Mouse (Mus musculus) left cerebral cortex, postnatal 14 days (tissue): Measurements from ENCODE around the gene Myf6. TPM values are rescaled to one million over a fixed set of nuclear protein-coding genes. Genes with fewer than 3 reads are reported as not detected.

ENCODE experiments used
- DNase-seq, 2 experiments: peaks; one replicate each; pipeline ENCODE4 v3.0.0; 2021 to 2022; ENCODE audit warnings: low spot score in 2 of 2, mixed read lengths in 1 of 2
- intact Hi-C: fragments of 180-260 bp; cut with DNase I; formaldehyde crosslinking; loops from one replicate; pipeline ENCODE4 v1.15.1; 2025
- microRNA-seq, 2 experiments: library from miRNA; unstranded; fragments of <30 nt; microRNA quantifications; one replicate each; pipeline ENCODE4 v1.2.0; 2022
- total RNA-seq, 2 experiments: library from RNA; stranded (reverse); gene quantifications; 2 replicates each; pipeline ENCODE4 v1.2.3; 2021

Myf6 gene
- total RNA-seq, 2 experiments from 2014 or later: not detected

DNA sequence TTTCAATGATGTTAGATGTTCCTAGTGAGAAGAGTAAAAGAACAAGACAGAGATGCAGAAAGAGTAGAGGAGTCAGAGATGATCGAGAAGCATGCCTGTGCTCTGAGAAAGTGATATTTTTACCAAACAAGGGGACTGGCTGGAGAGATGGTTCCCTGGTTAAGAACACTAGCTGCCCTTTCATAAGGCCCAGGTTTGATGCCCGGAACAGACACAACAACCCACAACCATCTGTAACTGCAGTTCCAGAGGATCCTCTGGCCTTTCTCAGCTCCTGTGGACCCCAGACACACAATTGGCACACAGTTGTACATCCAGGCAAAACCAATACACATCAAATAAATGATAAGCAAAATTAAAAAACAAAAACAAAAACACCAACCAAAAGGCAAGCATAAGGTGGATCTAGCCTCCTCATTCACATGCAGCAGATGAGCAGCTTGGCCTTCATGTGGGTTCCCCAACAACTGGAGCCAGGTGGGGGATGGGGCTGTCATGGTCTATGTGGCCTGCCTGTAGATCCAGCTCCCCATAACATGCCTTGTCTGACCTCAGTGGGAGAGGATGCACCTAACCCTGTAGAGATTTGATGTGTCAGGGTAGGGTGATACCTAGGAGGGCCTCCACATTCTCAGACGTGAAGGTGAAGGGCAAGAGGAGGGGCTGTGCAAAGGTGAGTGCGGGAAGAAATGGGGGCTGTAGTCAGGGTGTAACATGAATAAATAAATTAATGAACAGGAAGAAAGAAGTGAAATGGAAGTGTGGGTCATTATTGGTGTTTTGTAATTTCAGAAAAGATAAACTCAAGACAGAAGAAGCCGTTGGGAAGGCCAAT lies 44.8 kb downstream of the Myf6 start:
- no peak for DNase-seq
- intact Hi-C loops: loop anchor here (10.0 kb wide), 1 partner anchor 475 kb away; no protein-coding TSS in a partner anchor

Small RNAs within 50 kb of the gene (microRNA-seq; reads per million reads assigned to microRNA genes)
- 0 reads per million in 2 experiments for gene Gm44403

Other genes starting within 250 kb of the Myf6 start
- gene Lin7a, start 223.1 kb downstream of the Myf6 start, total RNA-seq: 10 to 100 TPM; 67.7 to 77.9 TPM
- not detected for gene Myf5, start 8.6 kb downstream of the Myf6 start, total RNA-seq
- gene Ptprq, start 225.3 kb upstream of the Myf6 start, total RNA-seq: under 1 TPM in 1 of 2 experiments, not detected in 1; 0.08 TPM